27 mouse cellular contexts compared by ENCODE assay signal in the genomic region with DNA sequence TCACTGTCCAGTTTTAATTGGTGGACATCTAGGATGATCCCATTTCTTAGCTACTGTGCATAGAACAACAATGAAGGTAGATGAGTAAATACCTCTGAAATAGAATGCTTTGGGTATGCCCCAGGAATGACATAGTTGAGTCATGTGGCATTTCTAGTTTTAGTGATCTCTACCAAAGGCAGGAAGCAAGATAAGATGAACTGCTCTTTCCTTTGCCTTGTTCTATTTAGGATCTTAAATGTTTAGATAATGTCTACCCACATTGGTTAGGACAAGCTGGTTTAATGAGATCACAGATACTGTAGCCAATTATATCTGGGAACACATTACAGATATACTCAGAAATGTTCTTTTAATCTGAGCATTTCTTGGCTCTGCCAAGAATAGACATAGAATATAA. TPM values are rescaled to one million over a fixed set of nuclear protein-coding genes. Genes with fewer than 3 reads are reported as not detected.
A peak's percentile ranks its signal among the peaks of the same experiment; 100 is the strongest.
DNase-seq lines count a peak whose midpoint lies in the region; ATAC-seq and TF ChIP-seq lines count a peak whose summit lies in the region.
"Had no signal": no experiment of that assay in that cellular context is flagged by ENCODE, and none has a peak within 500 bp of the region (broad histone marks: within the 10 kb centered on the region; RNA-seq: fewer than 3 reads in every experiment).

No protein-coding gene starts in this region.

- ATAC-seq in G1E (ENCODE audit: extremely low read depth, insufficient number of reproducible peaks, low FRiP score, poor library complexity, severe bottlenecking): peak; percentile 57
- 0 out of 2 replicates have a peak, but pooled peaks have one; percentile 17 for ATAC-seq in megakaryocyte progenitor cell, adult 5-6 weeks (replicated peaks; ENCODE audit: poor library complexity)
- ATAC-seq in kidney, embryonic 15.5 days (replicated peaks; ENCODE audit: low FRiP score): no peak
- no peak for ATAC-seq in hindbrain, embryonic 14.5 days (ENCODE audit: low FRiP score)
- ATAC-seq: activated CD4-positive, CD25-positive, alpha-beta regulatory T cell, adult 4 months; CD4-positive, CD25-positive, alpha-beta regulatory T cell, adult 4 months; Patski had no signal

- TF ChIP-seq CTCF in G1E (IDR thresholded peaks at IDR 0.05; ENCODE audit: low read depth, low read length): no peak
- TF ChIP-seq CTCF in MEL (IDR thresholded peaks at IDR 0.05 in 2 of 3, conservative IDR thresholded peaks at IDR 0.05 in 1 of 3; ENCODE audit: control insufficient read depth in 1 of 3, insufficient read depth in 1 of 3, low read depth in 2 of 3, low read length in 3 of 3, poor library complexity in 1 of 3, severe bottlenecking in 1 of 3): no peak
- no peak for TF ChIP-seq CTCF in layer of hippocampus, adult 2 months (conservative IDR thresholded peaks at IDR 0.05)

- no peaks in the 10 kb centered on the region for H3K4me1 ChIP-seq in G1E (ENCODE audit: insufficient read depth, low read depth, low read length)
- no peaks in the 10 kb centered on the region for H3K4me1 ChIP-seq in MEL (ENCODE audit: control insufficient read depth in 1 of 2, insufficient read depth in 2 of 2, low read length in 2 of 2)
- H3K4me1 ChIP-seq in kidney, embryonic 15.5 days: no peaks in the 10 kb centered on the region
- no peaks in the 10 kb centered on the region for H3K4me1 ChIP-seq in hindbrain, embryonic 14.5 days (replicated peaks; ENCODE audit: control insufficient read depth, insufficient read depth, low read length)

- no peak for TF ChIP-seq RAD21 in MEL (IDR thresholded peaks at IDR 0.05; ENCODE audit: low read depth, low read length)

- H3K79me2 ChIP-seq in MEL (ENCODE audit: control insufficient read depth, insufficient read depth, low read length, poor library complexity): no peaks in the 10 kb centered on the region

- H3K36me3 ChIP-seq in G1E (replicated peaks) (no peaks in the 10 kb centered on the region), MEL (ENCODE audit: control insufficient read depth in 1 of 2, insufficient read depth in 2 of 2, low read length in 2 of 2) (no peaks in the 10 kb centered on the region)
- H3K36me3 ChIP-seq in kidney, embryonic 15.5 days: no peaks in the 10 kb centered on the region
- H3K36me3 ChIP-seq in hindbrain, embryonic 14.5 days (replicated peaks; ENCODE audit: control insufficient read depth, insufficient read depth): no peaks in the 10 kb centered on the region

- no peak overlapping the region for H3K4me2 ChIP-seq in kidney, embryonic 15.5 days
- no peak overlapping the region for H3K4me2 ChIP-seq in hindbrain, embryonic 14.5 days (replicated peaks)

- TF ChIP-seq POLR2A in MEL (IDR thresholded peaks at IDR 0.05; ENCODE audit: control insufficient read depth in 1 of 2, insufficient read depth in 1 of 2, low read depth in 1 of 2, low read length in 2 of 2, poor library complexity in 1 of 2): no peak

- H3K4me3 ChIP-seq in G1E (ENCODE audit: low read depth, low read length) (no peak overlapping the region), MEL (ENCODE audit: control insufficient read depth in 1 of 2, insufficient read depth in 1 of 2, low read depth in 2 of 2, low read length in 2 of 2) (no peak overlapping the region)
- H3K4me3 ChIP-seq in kidney, embryonic 15.5 days (replicated peaks): no peak overlapping the region
- H3K4me3 ChIP-seq in hindbrain, embryonic 14.5 days (replicated peaks; ENCODE audit: low read length): no peak overlapping the region
- no peak overlapping the region for H3K4me3 ChIP-seq in layer of hippocampus, adult 2 months

- H3K9me3 ChIP-seq in G1E (replicated peaks) (no peaks in the 10 kb centered on the region), MEL (replicated peaks; ENCODE audit: insufficient read depth, low read length) (no peaks in the 10 kb centered on the region)
- no peaks in the 10 kb centered on the region for H3K9me3 ChIP-seq in kidney, embryonic 15.5 days (replicated peaks)
- H3K9me3 ChIP-seq in hindbrain, embryonic 14.5 days (ENCODE audit: control insufficient read depth, low read length): no peaks in the 10 kb centered on the region

- H3K27me3 ChIP-seq in G1E (ENCODE audit: insufficient read depth, low read length): no peaks in the 10 kb centered on the region
- no peaks in the 10 kb centered on the region for H3K27me3 ChIP-seq in MEL (ENCODE audit: control insufficient read depth in 1 of 2, insufficient read depth in 2 of 2, low read length in 2 of 2)
- H3K27me3 ChIP-seq in kidney, embryonic 15.5 days: no peaks in the 10 kb centered on the region
- no peaks in the 10 kb centered on the region for H3K27me3 ChIP-seq in hindbrain, embryonic 14.5 days (ENCODE audit: control insufficient read depth, insufficient read depth, low read length)
- H3K27me3 ChIP-seq: CH12.LX, Patski had no signal

- peak; percentile 51 to 72 for TF ChIP-seq EP300 in MEL (IDR thresholded peaks at IDR 0.05; ENCODE audit: low read depth in 1 of 2, low read length in 2 of 2)

- peak; percentile 68 for DNase-seq in 416B (ENCODE audit: low read depth)
- no peak for DNase-seq in G1E (ENCODE audit: low spot score)
- DNase-seq in MEL (ENCODE audit: low read depth, low spot score): no peak
- no peak for DNase-seq in hindbrain, embryonic 14.5 days (ENCODE audit: low spot score)
- no peak for DNase-seq in layer of hippocampus, adult 2 months (ENCODE audit: low spot score in 2 of 2)
- no peak for DNase-seq in gastrocnemius, adult 18-20 months (ENCODE audit: low spot score)
- DNase-seq: adrenal gland, adult 2 months; adrenal gland, adult 8-10 months; adrenal gland, postnatal 10 days; adrenal gland, postnatal 14 days; adrenal gland, postnatal 25 days; adrenal gland, postnatal 36 days; B cell, adult 2 months; cerebellum, adult 11 months; cerebellum, adult 11-12 months; cerebellum, adult 18-20 months; cerebellum, adult 2 months; cerebellum, adult 8-10 months had no signal

- no peak overlapping the region for H3K27ac ChIP-seq in MEL (ENCODE audit: control insufficient read depth, low read depth, low read length)
- no peak overlapping the region for H3K27ac ChIP-seq in kidney, embryonic 15.5 days
- H3K27ac ChIP-seq in hindbrain, embryonic 14.5 days: no peak overlapping the region
- H3K27ac ChIP-seq in layer of hippocampus, adult 2 months: no peak overlapping the region

- H3K9ac ChIP-seq in MEL (ENCODE audit: control insufficient read depth, low read depth, low read length, poor library complexity, severe bottlenecking): no peak overlapping the region
- H3K9ac ChIP-seq in kidney, embryonic 15.5 days: no peak overlapping the region
- no peak overlapping the region for H3K9ac ChIP-seq in hindbrain, embryonic 14.5 days

TF ChIP-seq in MEL, 35 proteins besides CTCF, POLR2A, EP300 and RAD21 (continues in another document):
- TF ChIP-seq GABPA (IDR thresholded peaks at IDR 0.05; ENCODE audit: low read depth, low read length) (no peak), TCF12 (IDR thresholded peaks at IDR 0.05; ENCODE audit: low read depth, low read length) (peak; percentile 40; the same call in 1 of the 2 replicates), GATA1 (IDR thresholded peaks at IDR 0.05; ENCODE audit: low read depth, low read length) (peak; percentile 57), TAL1 (IDR thresholded peaks at IDR 0.05; ENCODE audit: low read length) (no peak), RCOR1 (IDR thresholded peaks at IDR 0.05; ENCODE audit: low read depth, low read length) (peak; percentile 24; the same call in 1 of the 2 replicates), MAZ (IDR thresholded peaks at IDR 0.05; ENCODE audit: low read depth, low read length) (no peak), E2F4 (IDR thresholded peaks at IDR 0.05; ENCODE audit: borderline replicate concordance, low read depth, low read length) (no peak), USF1 (IDR thresholded peaks at IDR 0.05; ENCODE audit: low read depth, low read length) (peak; percentile 55; the same call in 1 of the 2 replicates)

RNA-seq across cellular contexts. Expression of a gene that starts 7.9 kb away (rescaled TPM):
- not detected in 2 replicates for total RNA-seq in G1E (2014; fragmentation: Nextera tagmentation)
- 1.5 and 3.5 TPM in 2 replicates for total RNA-seq in G1E (2017)
- not detected in 2 replicates for polyA plus RNA-seq in G1E (2012)
- not detected in 2 replicates for total RNA-seq in MEL (2012; rRNA removed)
- polyA plus RNA-seq in MEL (2012; ENCODE audit: insufficient read depth in 1 of 2, insufficient read length in 2 of 2, low read depth in 1 of 2, low replicate concordance in 2 of 2, missing spikeins in 1 of 2): not detected
- total RNA-seq in megakaryocyte progenitor cell, adult 5-6 weeks (2015): 0.81 TPM in 1 of 2 replicates, not detected in the other
- 0.54 and 1.2 TPM in 2 replicates for total RNA-seq in megakaryocyte progenitor cell, adult 5-6 weeks (2017)
- 2.7 and 3.6 TPM in 2 replicates for polyA plus RNA-seq in kidney, embryonic 15.5 days (2015; fragmentation: Nextera tagmentation; extraction: Ambion mirVana)
- 1.0 and 1.3 TPM in 2 replicates for polyA plus RNA-seq in hindbrain, embryonic 14.5 days (2014; fragmentation: Nextera tagmentation; extraction: Ambion mirVana)
- not detected for total RNA-seq in layer of hippocampus, adult 2 months (2021)
- under 1 TPM in 1 of 2 experiments, not detected in 1; 0.32 TPM for total RNA-seq in gastrocnemius, adult 18-20 months (2021)
- total RNA-seq: CH12.LX, ES-E14 had no signal
- polyA plus RNA-seq: C2C12, Patski had no signal

RNA-seq across cellular contexts. Expression of a gene that starts 24.3 kb away (rescaled TPM):
- total RNA-seq in G1E (2014; fragmentation: Nextera tagmentation) (18.9 and 28.7 TPM in 2 replicates), G1E (2017) (12.6 and 14.1 TPM in 2 replicates), MEL (2012; rRNA removed) (2.0 and 5.5 TPM in 2 replicates)
- polyA plus RNA-seq in G1E (2012) (0.44 and 0.91 TPM in 2 replicates), MEL (2012; ENCODE audit: insufficient read depth in 1 of 2, insufficient read length in 2 of 2, low read depth in 1 of 2, low replicate concordance in 2 of 2, missing spikeins in 1 of 2) (1 to 10 TPM in 1 of 2 experiments, not detected in 1; 5.6 TPM)
- total RNA-seq in megakaryocyte progenitor cell, adult 5-6 weeks (2015): 10.5 and 11.3 TPM in 2 replicates
- 4.1 and 15.2 TPM in 2 replicates for total RNA-seq in megakaryocyte progenitor cell, adult 5-6 weeks (2017)
- polyA plus RNA-seq in kidney, embryonic 15.5 days (2015; fragmentation: Nextera tagmentation; extraction: Ambion mirVana): 0.35 TPM in 1 of 2 replicates, not detected in the other
- 0.21 TPM in 1 of 2 replicates, not detected in the other for polyA plus RNA-seq in hindbrain, embryonic 14.5 days (2014; fragmentation: Nextera tagmentation; extraction: Ambion mirVana)
- not detected for total RNA-seq in layer of hippocampus, adult 2 months (2021)
- not detected for total RNA-seq in gastrocnemius, adult 18-20 months (2021)
- total RNA-seq: CH12.LX, ES-E14 had no signal
- polyA plus RNA-seq: activated CD4-positive, CD25-positive, alpha-beta regulatory T cell, adult 4 months; CD4-positive, CD25-positive, alpha-beta regulatory T cell, adult 4 months; Patski had no signal

RNA-seq across cellular contexts. Expression of a gene that starts 52.1 kb away (rescaled TPM):
- total RNA-seq in G1E (2014; fragmentation: Nextera tagmentation): 20.8 and 24.5 TPM in 2 replicates
- total RNA-seq in G1E (2017): 13.6 and 14.9 TPM in 2 replicates
- polyA plus RNA-seq in G1E (2012): 0.20 and 0.29 TPM in 2 replicates
- 0.10 and 0.23 TPM in 2 replicates for total RNA-seq in MEL (2012; rRNA removed)
- polyA plus RNA-seq in MEL (2012; ENCODE audit: insufficient read depth in 1 of 2, insufficient read length in 2 of 2, low read depth in 1 of 2, low replicate concordance in 2 of 2, missing spikeins in 1 of 2): under 1 TPM in 1 of 2 experiments, not detected in 1; 0.40 TPM
- total RNA-seq in megakaryocyte progenitor cell, adult 5-6 weeks (2015): 17.8 and 19.3 TPM in 2 replicates
- 17.2 and 19.6 TPM in 2 replicates for total RNA-seq in megakaryocyte progenitor cell, adult 5-6 weeks (2017)
- not detected in 2 replicates for polyA plus RNA-seq in kidney, embryonic 15.5 days (2015; fragmentation: Nextera tagmentation; extraction: Ambion mirVana)
- polyA plus RNA-seq in hindbrain, embryonic 14.5 days (2014; fragmentation: Nextera tagmentation; extraction: Ambion mirVana): 0.12 TPM in 1 of 2 replicates, not detected in the other
- not detected for total RNA-seq in layer of hippocampus, adult 2 months (2021)
- total RNA-seq in gastrocnemius, adult 18-20 months (2021): not detected
- total RNA-seq: adrenal gland, adult 2 months; adrenal gland, postnatal 25 days; CH12.LX; ES-E14 had no signal
- polyA plus RNA-seq: activated CD4-positive, CD25-positive, alpha-beta regulatory T cell, adult 4 months; adrenal gland, adult 2 months; brain, embryonic 14.5 days; C2C12; cerebellum, adult 2 months; Patski had no signal

Comparison
In these comparisons a context has a peak if more than half of its experiments do, and no peak if none do; other contexts are left out.
1. ATAC-seq: peak in G1E (single experiment) and megakaryocyte progenitor cell, adult 5-6 weeks (single experiment); none in kidney, embryonic 15.5 days (single experiment) and hindbrain, embryonic 14.5 days (single experiment).
2. RNA of a gene that starts 52.1 kb away (total RNA-seq): 13.6 to 24.5 TPM in G1E and 17.2 to 19.6 TPM in megakaryocyte progenitor cell, adult 5-6 weeks; not detected in gastrocnemius, adult 18-20 months, 0.10 to 0.23 TPM in MEL and not detected in layer of hippocampus, adult 2 months; every median in the first group is over 10 times any median in the second.